Mouse (Mus musculus) left cerebral cortex, postnatal 25 days (tissue): ENCODE measurements around the gene Bfar. TPM values are rescaled to one million over a fixed set of nuclear protein-coding genes. Genes with fewer than 3 reads are reported as not detected.
"Not testable (repeated sequence)": the region's sequence is repeated elsewhere in the genome, so short reads cannot be mapped to it uniquely, and the experiment has no call there.

Experiments
- DNase-seq, 2 experiments: peaks; one replicate each; pipeline ENCODE4 v3.0.0; 2022; ENCODE audit warnings: low spot score in 2 of 2, mixed read lengths in 1 of 2
- intact Hi-C: fragments of 180-260 bp; cut with DNase I; formaldehyde crosslinking; loops from one replicate; pipeline ENCODE4 v1.15.1; 2025
- total RNA-seq, 2 experiments: library from RNA; stranded (reverse); gene quantifications; 2 replicates each; pipeline ENCODE4 v1.2.3; 2021

The Bfar gene
- 10 to 100 TPM; 38.0 to 38.9 TPM for total RNA-seq

- intact Hi-C loops, result no loop called here
- DNase-seq, result peak; percentile 87 to 93
These were observed at the start of gene Bfar, which contains the start of gene 3110001I22Rik for GRCm38 (mm10) chr16:13671685-13672385. Gene Bfar, plus strand, starts transcription at chr16:13671858. Gene 3110001I22Rik, plus strand, starts transcription at chr16:13671929.

GRCm38 (mm10) chr16:13628345-13628744 lies 43.3 kb upstream of the Bfar start:
- peak in 1 of 2 experiments; percentile 22 for DNase-seq
- intact Hi-C loops, result loop anchor here (5.0 to 10.0 kb wide), 2 partner anchors 181 to 514 kb away; no protein-coding TSS in a partner anchor

GRCm38 (mm10) chr16:13638198-13638597 lies 33.5 kb upstream of the Bfar start:
- intact Hi-C loops, DNase-seq: not testable (repeated sequence)

- intact Hi-C loops, result no loop called here
- DNase-seq, result no peak
These were observed 32.1 kb upstream of the Bfar start for GRCm38 (mm10) chr16:13639508-13639907.

GRCm38 (mm10) chr16:13640064-13640463 lies 31.6 kb upstream of the Bfar start:
- DNase-seq, result no peak
- intact Hi-C loops, result no loop called here

- DNase-seq, result no peak
- intact Hi-C loops, result no loop called here
These were observed 27.2 kb upstream of the Bfar start for GRCm38 (mm10) chr16:13644474-13644873.

GRCm38 (mm10) chr16:13645930-13646329 lies 25.7 kb upstream of the Bfar start:
- no peak for DNase-seq
- intact Hi-C loops, result no loop called here

GRCm38 (mm10) chr16:13658886-13659285 lies 12.8 kb upstream of the Bfar start:
- DNase-seq, result no peak
- intact Hi-C loops, result no loop called here

GRCm38 (mm10) chr16:13660736-13661135 lies 10.9 kb upstream of the Bfar start:
- intact Hi-C loops, result no loop called here
- no peak for DNase-seq

- intact Hi-C loops, result no loop called here
These were observed 3.7 kb upstream of the Bfar start, which contains the start of gene Parn for GRCm38 (mm10) chr16:13667878-13668343. Gene Parn, minus strand, starts transcription at chr16:13668170.

GRCm38 (mm10) chr16:13668402-13669108 lies 3.1 kb upstream of the Bfar start:
- DNase-seq, result no peak
- intact Hi-C loops, result no loop called here

More at GRCm38 (mm10) chr16:13667878-13668343, 3.7 kb upstream of the Bfar start, which contains the start of gene Parn:
- DNase-seq, result peak; percentile 97 to 98

GRCm38 (mm10) chr16:13669282-13669681 lies 2.4 kb upstream of the Bfar start:
- intact Hi-C loops, result no loop called here

GRCm38 (mm10) chr16:13670896-13671295 lies 762 bp upstream of the Bfar start:
- intact Hi-C loops, DNase-seq: not testable (repeated sequence)

More at GRCm38 (mm10) chr16:13669282-13669681, 2.4 kb upstream of the Bfar start:
- DNase-seq, result no peak

GRCm38 (mm10) chr16:13672386-13672898 lies 784 bp downstream of the Bfar start:
- peak; percentile 24 to 33 for DNase-seq
- intact Hi-C loops, result no loop called here

GRCm38 (mm10) chr16:13673114-13673513 lies 1.5 kb downstream of the Bfar start:
- DNase-seq, result no peak
- intact Hi-C loops, result no loop called here

GRCm38 (mm10) chr16:13674511-13674910 lies 2.9 kb downstream of the Bfar start:
- intact Hi-C loops, result no loop called here
- no peak for DNase-seq

- intact Hi-C loops, result no loop called here
These were observed 7.1 kb downstream of the Bfar start for GRCm38 (mm10) chr16:13678601-13679319.

GRCm38 (mm10) chr16:13698998-13699397 lies 27.3 kb downstream of the Bfar start:
- DNase-seq, result no peak
- intact Hi-C loops, result no loop called here

More at GRCm38 (mm10) chr16:13678601-13679319, 7.1 kb downstream of the Bfar start:
- DNase-seq, result no peak

GRCm38 (mm10) chr16:13702184-13702583 lies 30.5 kb downstream of the Bfar start:
- intact Hi-C loops, result no loop called here
- no peak for DNase-seq

- intact Hi-C loops, result no loop called here
- no peak for DNase-seq
These were observed 33.0 kb downstream of the Bfar start for GRCm38 (mm10) chr16:13704676-13705075.
